Mouse (Mus musculus) CD4-positive, CD25-positive, alpha-beta regulatory T cell, adult 2 months (primary cell): ENCODE data around the gene Gosr2.

Experiments used
- DNase-seq: peaks from one replicate; pipeline ENCODE4 v3.0.0-alpha.2; 2012; ENCODE audit warnings: low read depth, low spot score

The Gosr2 gene

GRCm38 (mm10) chr11:103647921-103648620 is 49.6 kb downstream of the Gosr2 start:
- DNase-seq = no peak

GRCm38 (mm10) chr11:103646301-103646700 is 51.4 kb downstream of the Gosr2 start:
- DNase-seq = no peak

- no peak for DNase-seq
Observed at GRCm38 (mm10) chr11:103645731-103646130, 52.0 kb downstream of the Gosr2 start.

- no peak for DNase-seq
Observed at GRCm38 (mm10) chr11:103643211-103643610, 54.5 kb downstream of the Gosr2 start.

GRCm38 (mm10) chr11:103639407-103639946 is 58.2 kb downstream of the Gosr2 start:
- peak; percentile 65 for DNase-seq

- no peak for DNase-seq
Observed at GRCm38 (mm10) chr11:103638790-103639189, 58.9 kb downstream of the Gosr2 start, which contains the start of gene Lyzl6. TSS of gene Lyzl6 (minus strand) at chr11:103638890.

- no peak for DNase-seq
Observed at GRCm38 (mm10) chr11:103636261-103636660, 61.4 kb downstream of the Gosr2 start.

GRCm38 (mm10) chr11:103635481-103635880 is 62.2 kb downstream of the Gosr2 start:
- DNase-seq = no peak

GRCm38 (mm10) chr11:103634806-103635205 is 62.9 kb downstream of the Gosr2 start:
- DNase-seq = no peak

GRCm38 (mm10) chr11:103627453-103627852 is 70.2 kb downstream of the Gosr2 start:
- no peak for DNase-seq
